Mouse (Mus musculus) layer of hippocampus, adult 11-12 months (tissue): Measurements from ENCODE around the gene Prss56.

Source experiments
- DNase-seq: peaks from one replicate; pipeline ENCODE4 v3.0.0; 2022; ENCODE audit warnings: low spot score

The Prss56 gene

DNA sequence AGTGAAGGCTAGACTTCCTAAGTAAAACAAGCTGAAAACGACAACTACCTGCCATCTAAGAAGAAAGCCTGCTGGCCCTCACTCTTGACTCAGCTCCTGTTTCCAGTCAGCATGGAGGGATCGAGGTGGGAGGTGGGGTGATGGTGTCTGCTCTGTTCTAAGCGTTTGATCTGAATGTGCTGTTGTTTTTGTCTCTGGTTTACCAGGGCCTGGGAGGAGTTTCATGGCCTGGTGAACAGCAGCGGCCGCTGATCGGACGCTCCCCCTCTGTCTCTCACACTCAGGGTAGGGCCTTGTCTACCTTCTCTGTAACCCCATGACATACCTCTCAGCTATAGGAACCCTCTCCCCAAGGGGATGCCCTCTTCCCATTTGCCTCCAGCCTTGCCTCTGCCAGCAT is 49.1 kb downstream of the Prss56 start:
- no peak for DNase-seq
